Comparison of ENCODE assay signal across 8 mouse cellular contexts in genomic region chr11:75903486-75903885, GRCm38 (mm10). TPM values are rescaled to one million over a fixed set of nuclear protein-coding genes. Genes with fewer than 3 reads are reported as not detected.
DNase-seq lines count a peak whose midpoint lies in the region; ATAC-seq and TF ChIP-seq lines count a peak whose summit lies in the region.

No protein-coding gene starts in this region.

- H3K27me3 ChIP-seq in cerebellum, adult 2 months (ENCODE audit: control insufficient read depth, insufficient read depth, low read length) = no peaks in the 10 kb centered on the region
- 0 out of 2 replicates have a peak, but pooled peaks cover 5% of the 10 kb centered on the region for H3K27me3 ChIP-seq in midbrain, embryonic 10.5 days (ENCODE audit: low read depth, poor library complexity, severe bottlenecking)
- H3K27me3 ChIP-seq in midbrain, embryonic 14.5 days (ENCODE audit: control insufficient read depth, insufficient read depth, low read length) = no peaks in the 10 kb centered on the region
- no peaks in the 10 kb centered on the region for H3K27me3 ChIP-seq in liver, postnatal 0 days (ENCODE audit: insufficient read depth, low read length)

- no peak for DNase-seq in cerebellum, adult 2 months
- no peak for DNase-seq in cerebellum, adult 9-11 months
- peak; percentile 40 for DNase-seq in midbrain, embryonic 10.5 days (ENCODE audit: low spot score)
- no peak for DNase-seq in midbrain, embryonic 14.5 days
- DNase-seq in liver, postnatal 0 days = peak; percentile 62
- DNase-seq in Muller cell, postnatal 12 days (ENCODE audit: inconsistent ontology term) = no peak
- no peak for DNase-seq in ovary, postnatal 14 days (ENCODE audit: low spot score)

- H3K4me1 ChIP-seq in cerebellum, adult 2 months (ENCODE audit: control insufficient read depth, insufficient read depth, low read length) = peaks cover 25% of the 10 kb centered on the region
- peaks cover 40% of the 10 kb centered on the region for H3K4me1 ChIP-seq in midbrain, embryonic 10.5 days
- peaks cover 15% of the 10 kb centered on the region for H3K4me1 ChIP-seq in midbrain, embryonic 14.5 days (ENCODE audit: control insufficient read depth, insufficient read depth, low read length)
- H3K4me1 ChIP-seq in liver, postnatal 0 days (ENCODE audit: insufficient read depth) = peaks cover 6% of the 10 kb centered on the region

- no peak for ATAC-seq in midbrain, embryonic 14.5 days (ENCODE audit: low FRiP score, low TSS enrichment)
- 0 out of 2 replicates have a peak, but pooled peaks have one; percentile 36 for ATAC-seq in common myeloid progenitor, adult 5-6 weeks (replicated peaks; ENCODE audit: low read depth, poor library complexity, severe bottlenecking)
- ATAC-seq in liver, postnatal 0 days = no peak

- WGBS in cerebellum, adult 2 months = 93% methylated on average over 3 of the region's 3 CpGs
- 70% methylated on average over 3 of the region's 3 CpGs for WGBS in midbrain, embryonic 10.5 days
- WGBS in midbrain, embryonic 14.5 days = 77% methylated on average over 3 of the region's 3 CpGs
- 70% methylated on average over 3 of the region's 3 CpGs for WGBS in liver, postnatal 0 days (ENCODE audit: insufficient replicate concordance)

- no peak for TF ChIP-seq POLR2A in cerebellum, adult 2 months (IDR thresholded peaks at IDR 0.05; ENCODE audit: borderline replicate concordance, insufficient read depth, low read length)

- H3K4me2 ChIP-seq in midbrain, embryonic 14.5 days (ENCODE audit: low read length) = no peak overlapping the region
- H3K4me2 ChIP-seq in liver, postnatal 0 days (ENCODE audit: low read depth, low read length) = no peak overlapping the region

- no peak for TF ChIP-seq EP300 in liver, postnatal 0 days (IDR thresholded peaks at IDR 0.05; ENCODE audit: low read depth)

- no peaks in the 10 kb centered on the region for H3K36me3 ChIP-seq in midbrain, embryonic 10.5 days
- no peaks in the 10 kb centered on the region for H3K36me3 ChIP-seq in midbrain, embryonic 14.5 days (ENCODE audit: control insufficient read depth, insufficient read depth, low read length)
- no peaks in the 10 kb centered on the region for H3K36me3 ChIP-seq in liver, postnatal 0 days (replicated peaks; ENCODE audit: insufficient read depth, low read length)

- no peak overlapping the region for H3K4me3 ChIP-seq in cerebellum, adult 2 months (replicated peaks; ENCODE audit: insufficient read depth, low read depth, low read length)
- H3K4me3 ChIP-seq in midbrain, embryonic 10.5 days = no peak overlapping the region
- H3K4me3 ChIP-seq in midbrain, embryonic 14.5 days (replicated peaks; ENCODE audit: low read depth, low read length) = no peak overlapping the region
- H3K4me3 ChIP-seq in liver, postnatal 0 days (ENCODE audit: low read depth, low read length) = no peak overlapping the region

- H3K9me3 ChIP-seq in midbrain, embryonic 10.5 days (replicated peaks) = no peaks in the 10 kb centered on the region
- no peaks in the 10 kb centered on the region for H3K9me3 ChIP-seq in midbrain, embryonic 14.5 days (ENCODE audit: control insufficient read depth, low read length)
- H3K9me3 ChIP-seq in liver, postnatal 0 days (ENCODE audit: low read length) = no peaks in the 10 kb centered on the region

- TF ChIP-seq CTCF in cerebellum, adult 2 months (IDR thresholded peaks at IDR 0.05; ENCODE audit: borderline replicate concordance, insufficient read depth, low read depth, low read length) = peak; percentile 52
- TF ChIP-seq CTCF in liver, postnatal 0 days (IDR thresholded peaks at IDR 0.05; ENCODE audit: low read depth) = peak; percentile 82

- no peak overlapping the region for H3K9ac ChIP-seq in midbrain, embryonic 14.5 days (replicated peaks; ENCODE audit: low read length)
- no peak overlapping the region for H3K9ac ChIP-seq in liver, postnatal 0 days (replicated peaks)

- H3K27ac ChIP-seq in cerebellum, adult 2 months (ENCODE audit: insufficient read depth, low read length) = no peak overlapping the region
- H3K27ac ChIP-seq in midbrain, embryonic 10.5 days (replicated peaks) = no peak overlapping the region
- no peak overlapping the region for H3K27ac ChIP-seq in midbrain, embryonic 14.5 days (replicated peaks; ENCODE audit: low read depth, low read length)
- no peak overlapping the region for H3K27ac ChIP-seq in liver, postnatal 0 days (ENCODE audit: low read depth)

RNA-seq across cellular contexts. Expression of gene Rph3al, which starts 34.7 kb away (rescaled TPM):
- 3.6 and 4.7 TPM in 2 replicates for polyA plus RNA-seq in cerebellum, adult 2 months (2012; rRNA removed)
- polyA plus RNA-seq in midbrain, embryonic 10.5 days (2016; fragmentation: Nextera tagmentation; extraction: Ambion mirVana) = 1.1 TPM in 2 replicates
- 1.6 and 2.3 TPM in 2 replicates for polyA plus RNA-seq in midbrain, embryonic 14.5 days (2014; fragmentation: Nextera tagmentation; extraction: Ambion mirVana)
- total RNA-seq in common myeloid progenitor, adult 5-6 weeks (2017) = 1.5 and 1.9 TPM in 2 replicates
- 0.83 and 0.86 TPM in 2 replicates for polyA plus RNA-seq in liver, postnatal 0 days (2015; fragmentation: Nextera tagmentation; extraction: Ambion mirVana)

Comparison
In these comparisons a context has a peak if more than half of its experiments do, and no peak if none do; other contexts are left out.
1. DNase-seq: peak in midbrain, embryonic 10.5 days (single experiment) and liver, postnatal 0 days (single experiment); none in cerebellum, adult 2 months (0 of 2), cerebellum, adult 9-11 months (single experiment), midbrain, embryonic 14.5 days (single experiment), Muller cell, postnatal 12 days (single experiment) and ovary, postnatal 14 days (single experiment).